Mouse (Mus musculus) yolk sac, embryonic 10.5 days (tissue): ENCODE data around the gene Gnai2.
"Not testable (repeated sequence)": the region's sequence is repeated elsewhere in the genome, so short reads cannot be mapped to it uniquely, and the experiment has no call there.

ENCODE experiments used
- DNase-seq: peaks from one replicate; pipeline ENCODE4 v3.0.0-alpha.2; 2017; ENCODE audit warnings: low spot score

Gnai2 gene

DNA sequence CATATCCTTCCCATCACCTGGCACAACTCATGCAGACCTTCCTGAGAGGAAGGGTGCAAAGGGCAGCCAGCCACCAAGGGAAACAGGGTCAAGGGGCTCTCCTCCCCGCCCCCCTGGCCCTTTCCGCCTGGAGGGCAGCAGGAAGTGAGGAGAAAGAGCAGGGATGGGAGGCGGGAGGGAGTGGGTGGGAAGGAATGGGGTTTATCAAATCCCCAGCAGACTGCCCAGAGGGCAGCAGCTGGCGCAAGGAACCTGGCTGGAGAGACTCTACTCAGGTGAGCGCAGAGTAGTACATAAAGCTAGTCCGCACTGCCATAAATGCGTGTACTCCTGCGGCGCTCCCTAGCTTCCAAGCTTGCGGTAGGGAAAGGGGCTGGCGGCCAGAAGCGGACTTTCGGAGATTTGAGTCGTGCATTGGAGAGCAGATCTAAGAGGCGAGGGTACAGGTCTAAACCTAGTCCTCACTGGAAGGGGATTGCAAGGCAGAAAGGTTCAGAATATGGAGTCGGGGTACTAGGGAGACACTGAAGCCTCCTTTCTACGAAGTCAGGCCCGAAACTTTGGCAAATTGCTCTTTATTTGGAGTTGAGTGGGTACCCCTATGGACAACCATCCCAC is 67.4 kb downstream of the Gnai2 start, which contains the start of gene Hyal2:
Hyal2 (plus strand) TSS at position 244 of the 618 bp plus-strand sequence.
- DNase-seq: peak; percentile 80

DNA sequence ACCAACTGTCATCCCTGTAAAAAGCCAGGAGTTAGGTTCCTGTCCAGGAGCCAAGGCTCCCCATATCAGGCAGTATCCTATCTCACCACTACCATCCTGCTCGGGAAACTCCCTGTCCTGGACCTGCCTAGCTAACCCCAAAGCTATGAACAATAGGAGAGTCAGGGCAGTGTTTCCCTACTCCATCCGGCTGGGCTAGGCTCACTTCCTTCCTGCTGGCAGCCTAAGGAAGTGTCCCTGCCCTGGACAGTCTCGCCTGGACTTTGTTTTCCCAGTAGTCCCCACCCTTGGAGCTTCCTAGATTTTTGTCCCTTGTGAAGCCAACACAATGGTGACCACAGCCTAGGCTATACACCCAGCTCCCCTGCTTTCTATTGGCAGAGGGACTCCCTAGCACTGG is 68.3 kb downstream of the Gnai2 start:
- DNase-seq: peak; percentile 50

GRCm38 (mm10) chr9:107566041-107566709 is 69.0 kb downstream of the Gnai2 start:
- DNase-seq: peak; percentile 82

- DNase-seq: not testable (repeated sequence)
Observed at GRCm38 (mm10) chr9:107565556-107565955, 69.6 kb downstream of the Gnai2 start.
